Mouse (Mus musculus): ENCODE results near the gene Hist2h2aa1. TPM values are rescaled to one million over a fixed set of nuclear protein-coding genes. Genes with fewer than 3 reads are reported as not detected.
"Not testable (repeated sequence)": the region's sequence is repeated elsewhere in the genome, so short reads cannot be mapped to it uniquely, and the experiment has no call there.

Hist2h2aa1 gene
- total RNA-seq (2021), result 1 to 10 TPM; 6.7 to 8.0 TPM
- long read RNA-seq, experiment 1, transcript Hist2h2aa1-201 (1 exons, 586 nt), result major isoform, 15 of 15 reads
- long read RNA-seq, experiment 1, partial matches to known transcripts, result 0 of 15 reads
- long read RNA-seq, experiment 1, other reads (novel, unspliced or antisense), result 0 of 15 reads
- long read RNA-seq, experiment 2, transcript Hist2h2aa1-201 (1 exons, 586 nt), result major isoform, 20 of 20 reads
- long read RNA-seq, experiment 2, partial matches to known transcripts, result 0 of 20 reads
- long read RNA-seq, experiment 2, other reads (novel, unspliced or antisense), result 0 of 20 reads

- DNase-seq (ENCODE audit: low spot score in 2 of 2), result peak; percentile 85 to 90
Observed at GRCm38 (mm10) chr3:96245003-96245886, at the start of gene Hist2h2aa1. Hist2h2aa1 (plus strand) TSS chr3:96245497.

GRCm38 (mm10) chr3:96195616-96196313 lies 49.5 kb upstream of the Hist2h2aa1 start:
- no peak for DNase-seq (ENCODE audit: low spot score in 2 of 2)

- DNase-seq (ENCODE audit: low spot score in 2 of 2), result no peak
Observed at GRCm38 (mm10) chr3:96196437-96197128, 48.7 kb upstream of the Hist2h2aa1 start.

GRCm38 (mm10) chr3:96197129-96197749 lies 48.1 kb upstream of the Hist2h2aa1 start:
- DNase-seq (ENCODE audit: low spot score in 2 of 2), result peak; percentile 89 to 95

- DNase-seq (ENCODE audit: low spot score in 2 of 2), result no peak
Observed at GRCm38 (mm10) chr3:96198181-96198580, 47.1 kb upstream of the Hist2h2aa1 start.

GRCm38 (mm10) chr3:96198601-96199251 lies 46.6 kb upstream of the Hist2h2aa1 start:
- DNase-seq (ENCODE audit: low spot score in 2 of 2), result not testable (repeated sequence)

- no peak for DNase-seq (ENCODE audit: low spot score in 2 of 2)
Observed at GRCm38 (mm10) chr3:96199731-96200130, 45.6 kb upstream of the Hist2h2aa1 start.

GRCm38 (mm10) chr3:96207819-96208218 lies 37.5 kb upstream of the Hist2h2aa1 start:
- no peak for DNase-seq (ENCODE audit: low spot score in 2 of 2)

- no peak for DNase-seq (ENCODE audit: low spot score in 2 of 2)
Observed at GRCm38 (mm10) chr3:96209242-96209641, 36.1 kb upstream of the Hist2h2aa1 start.

- DNase-seq (ENCODE audit: low spot score in 2 of 2), result no peak
Observed at GRCm38 (mm10) chr3:96219191-96219641, 26.1 kb upstream of the Hist2h2aa1 start.

GRCm38 (mm10) chr3:96219661-96220130 lies 25.6 kb upstream of the Hist2h2aa1 start, which contains the start of the genes Bola1 and Hist2h2ab:
Bola1 (minus strand) TSS chr3:96219709.
Hist2h2ab (plus strand) TSS chr3:96219865.
- peak; percentile 86 to 91 for DNase-seq (ENCODE audit: low spot score in 2 of 2)

- DNase-seq (ENCODE audit: low spot score in 2 of 2), result not testable (repeated sequence)
Observed at GRCm38 (mm10) chr3:96220131-96220764, 25.0 kb upstream of the Hist2h2aa1 start.

GRCm38 (mm10) chr3:96220765-96221639 lies 24.3 kb upstream of the Hist2h2aa1 start, which contains the start of the genes Hist2h2ac and Hist2h2be:
Hist2h2ac (minus strand) TSS chr3:96220880.
Hist2h2be (plus strand) TSS chr3:96221119.
- DNase-seq (ENCODE audit: low spot score in 2 of 2), result peak; percentile 84 to 94

- DNase-seq (ENCODE audit: low spot score in 2 of 2), result no peak
Observed at GRCm38 (mm10) chr3:96221640-96222038, 23.7 kb upstream of the Hist2h2aa1 start.

- DNase-seq (ENCODE audit: low spot score in 2 of 2), result peak in 1 of 2 experiments; percentile 49
Observed at GRCm38 (mm10) chr3:96222774-96223173, 22.5 kb upstream of the Hist2h2aa1 start.

- no peak for DNase-seq (ENCODE audit: low spot score in 2 of 2)
Observed at GRCm38 (mm10) chr3:96225421-96225820, 19.9 kb upstream of the Hist2h2aa1 start.

- DNase-seq (ENCODE audit: low spot score in 2 of 2), result no peak
Observed at GRCm38 (mm10) chr3:96226695-96227648, 18.3 kb upstream of the Hist2h2aa1 start.

Measured in layer of hippocampus, postnatal 14 days (tissue).